Mouse (Mus musculus): ENCODE data around the gene Krt73.

Krt73 gene

DNA sequence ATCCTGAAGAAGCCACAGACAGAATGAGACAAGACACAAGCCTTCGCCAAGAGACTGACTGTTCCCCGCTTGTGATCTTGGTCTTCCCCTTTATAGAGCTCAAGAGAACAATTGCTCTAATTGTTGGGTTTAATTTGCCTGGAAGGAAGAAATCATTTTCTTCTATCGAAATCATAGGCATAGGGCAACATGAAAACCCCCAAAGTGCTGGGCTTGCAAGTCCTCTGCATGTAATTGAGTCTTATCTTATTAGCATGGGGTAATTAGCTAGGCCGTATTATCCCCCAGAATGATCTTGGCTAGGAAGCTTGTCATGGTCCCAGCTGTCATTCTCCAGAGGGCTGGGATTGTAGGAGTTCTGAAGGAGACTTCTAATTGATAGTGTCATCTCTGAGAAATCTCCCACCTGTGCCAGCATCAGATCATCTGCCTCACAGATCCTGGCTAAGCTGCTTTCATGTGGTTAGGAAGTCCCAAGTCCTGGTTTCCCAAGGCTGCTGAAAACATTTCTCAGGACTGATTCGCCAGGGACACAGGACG lies at the start of gene Krt73:
TSS of gene Krt73 (minus strand) at position 51 of the 540 bp plus-strand sequence.
- in situ Hi-C loops (cut with MboI; ENCODE audit: low sequenced_read_pairs) = no loop called here

DNA sequence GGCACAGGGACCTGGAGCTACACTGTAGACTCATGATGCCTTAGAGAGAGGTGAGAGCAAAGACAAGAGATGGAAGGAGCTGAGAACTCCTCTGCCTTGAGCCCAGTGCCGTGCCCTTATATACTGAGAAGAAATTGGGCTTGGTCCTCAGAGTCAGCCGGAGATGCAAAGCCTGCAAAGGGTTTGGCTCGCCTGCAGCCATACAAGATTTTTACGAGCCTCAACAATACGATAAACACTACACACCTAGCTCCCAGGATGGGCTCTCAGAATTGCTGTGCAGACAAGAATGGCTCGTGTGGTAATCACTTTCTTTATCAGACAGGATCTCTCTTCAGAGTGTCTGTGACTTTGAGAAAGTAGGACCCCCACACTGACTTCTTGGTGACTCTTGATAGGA lies 48.5 kb upstream of the Krt73 start, which contains the start of gene Krt1:
TSS of gene Krt1 (minus strand) at position 101 of the 400 bp plus-strand sequence.
- in situ Hi-C loops (cut with MboI; ENCODE audit: low sequenced_read_pairs) = no loop called here

DNA sequence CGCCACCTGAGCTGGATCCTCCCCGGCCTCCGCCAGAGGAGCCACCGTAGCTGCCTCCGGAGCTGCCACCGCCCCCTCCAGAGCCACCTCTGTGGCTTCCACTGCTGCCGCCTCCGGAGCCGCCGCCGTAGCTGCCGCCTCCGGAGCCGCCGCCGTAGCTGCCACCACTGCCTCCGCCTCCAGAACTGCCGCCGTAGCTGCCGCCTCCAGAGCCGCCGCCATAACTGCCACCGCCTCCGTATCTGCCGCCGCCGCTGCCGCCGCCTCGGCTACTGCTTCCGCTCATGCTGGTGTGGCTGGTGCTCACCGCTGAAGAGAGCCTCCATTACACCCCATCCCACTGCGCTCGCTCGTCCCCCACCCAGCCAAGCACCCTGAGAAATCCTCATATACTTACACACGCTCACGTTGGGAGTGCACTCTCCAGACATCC lies 43.8 kb upstream of the Krt73 start:
- in situ Hi-C loops (cut with MboI; ENCODE audit: low sequenced_read_pairs) = no loop called here

DNA sequence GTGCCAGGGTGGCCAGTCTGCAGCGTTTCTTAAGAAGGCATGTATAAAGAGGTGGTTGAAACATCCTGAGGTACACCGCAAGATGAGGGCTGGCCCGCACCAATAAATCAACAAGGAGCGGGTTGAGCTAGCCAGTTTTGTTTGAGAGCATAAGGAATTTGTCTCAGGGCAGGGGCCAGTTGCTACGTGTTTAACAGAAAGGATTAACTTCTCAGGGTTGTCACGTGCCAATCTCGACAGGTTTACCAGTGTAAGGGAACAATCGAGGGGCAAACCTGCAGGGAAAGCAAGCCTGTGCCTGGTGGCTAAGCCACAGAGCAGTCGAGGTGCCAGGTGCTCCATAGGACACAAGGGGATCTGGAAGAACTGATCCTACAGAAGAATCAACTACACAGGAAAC lies 41.0 kb upstream of the Krt73 start:
- in situ Hi-C loops (cut with MboI; ENCODE audit: low sequenced_read_pairs) = no loop called here

DNA sequence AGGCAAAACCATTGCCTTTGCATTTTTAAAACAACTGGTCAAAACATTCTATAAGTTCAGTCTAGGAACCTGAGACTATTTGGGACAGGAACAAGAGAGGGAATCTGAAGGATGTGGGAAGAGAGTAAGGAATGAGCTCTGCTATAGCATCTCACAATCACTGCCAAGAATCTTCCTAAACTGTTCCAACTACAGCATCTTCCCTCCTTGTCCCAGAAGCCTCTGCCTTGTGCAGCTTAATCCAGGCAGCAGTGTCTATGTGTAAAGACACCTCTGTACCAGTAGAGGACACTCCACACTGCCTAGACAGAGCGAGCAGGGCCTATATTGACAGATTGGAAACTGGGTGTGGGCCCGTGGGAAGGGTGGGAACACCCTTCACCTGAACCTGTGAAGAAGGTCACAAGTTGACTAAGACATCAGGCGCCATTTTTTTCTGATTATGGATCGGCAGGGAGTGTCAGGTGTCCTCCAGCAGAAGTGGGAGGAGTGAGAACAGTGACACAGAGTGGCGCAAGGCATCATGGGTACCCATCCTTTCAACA lies 32.7 kb upstream of the Krt73 start:
- in situ Hi-C loops (cut with MboI; ENCODE audit: low sequenced_read_pairs) = no loop called here

DNA sequence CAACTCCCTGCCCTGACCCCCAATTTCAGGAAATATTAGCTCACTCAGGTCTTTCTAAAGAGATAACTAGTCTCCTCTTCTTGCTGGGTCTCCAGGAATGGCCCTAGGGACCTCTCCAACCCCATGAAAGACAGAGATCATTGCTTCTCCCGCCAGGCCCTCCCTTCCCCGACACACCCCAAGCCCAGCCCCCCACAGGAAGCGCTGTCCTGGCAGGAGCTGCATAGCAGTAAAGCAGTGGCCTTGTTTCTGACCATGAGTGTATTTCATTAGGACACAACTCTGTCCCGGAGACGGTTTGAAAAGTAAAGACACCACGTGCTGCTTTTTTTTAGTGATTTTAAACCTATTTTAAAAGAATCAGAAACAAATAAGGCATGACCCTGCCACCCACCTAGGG lies 31.0 kb upstream of the Krt73 start:
- in situ Hi-C loops (cut with MboI; ENCODE audit: low sequenced_read_pairs) = no loop called here

DNA sequence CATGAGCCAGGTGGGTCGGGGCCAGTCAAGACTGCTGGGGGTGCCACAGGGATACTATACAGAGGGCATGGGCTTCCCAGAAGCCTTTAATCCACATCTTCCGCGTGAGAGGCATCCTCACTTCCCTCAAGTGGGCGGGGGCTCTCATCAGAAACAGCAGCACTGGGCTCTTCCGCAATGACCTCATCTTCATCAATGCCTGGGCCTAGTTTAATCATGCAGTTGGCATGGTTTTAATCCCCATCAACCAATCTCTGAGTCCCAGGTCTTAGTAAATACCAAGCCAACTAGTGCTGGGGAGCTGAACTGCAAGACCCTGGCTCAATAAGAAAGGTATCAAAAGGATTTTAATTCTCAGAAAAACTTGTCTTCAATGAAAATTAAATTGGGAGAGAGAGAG lies 27.3 kb upstream of the Krt73 start:
- in situ Hi-C loops (cut with MboI; ENCODE audit: low sequenced_read_pairs) = no loop called here

DNA sequence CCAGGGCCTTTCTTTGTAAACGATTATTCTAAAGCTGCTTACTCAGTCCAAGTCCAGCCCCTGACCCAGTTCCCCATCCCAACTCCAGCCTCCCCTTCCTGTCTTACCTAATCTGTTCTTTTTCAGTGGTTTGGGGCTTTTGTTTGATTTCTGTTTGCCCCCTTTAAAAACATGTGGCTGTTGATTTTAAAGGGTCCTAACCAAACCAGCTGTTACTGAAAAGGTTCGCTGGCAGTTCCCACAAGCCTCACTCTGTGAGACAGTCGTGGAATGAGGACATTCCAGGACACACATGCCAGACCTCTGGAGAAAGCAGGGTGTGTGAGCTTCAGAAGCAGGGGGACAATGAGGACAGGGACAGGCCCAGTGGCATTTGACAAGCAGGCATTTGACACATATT lies 19.6 kb upstream of the Krt73 start:
- in situ Hi-C loops (cut with MboI; ENCODE audit: low sequenced_read_pairs) = no loop called here

DNA sequence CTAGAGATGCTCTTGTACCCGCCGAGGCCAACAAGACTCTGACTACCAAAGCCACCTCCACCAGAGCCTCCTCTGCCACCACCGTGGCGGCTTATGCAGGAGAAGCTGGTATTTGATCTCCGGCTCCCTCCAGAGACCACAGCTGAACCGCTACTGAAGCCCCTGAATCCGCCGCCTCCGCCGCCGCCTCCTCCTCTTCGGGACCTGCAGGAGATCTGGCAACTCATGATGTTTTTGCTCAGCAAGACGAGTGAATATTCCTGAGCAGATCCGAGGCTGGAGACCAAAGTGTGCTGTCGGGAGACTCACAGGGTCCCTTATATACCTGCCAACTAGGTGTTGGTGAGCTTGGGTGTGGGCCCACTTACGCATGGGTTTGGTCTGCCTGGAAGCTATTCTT lies 15.7 kb upstream of the Krt73 start, which contains the start of gene Krt2:
TSS of gene Krt2 (minus strand) at position 295 of the 400 bp plus-strand sequence.
- in situ Hi-C loops (cut with MboI; ENCODE audit: low sequenced_read_pairs) = no loop called here

DNA sequence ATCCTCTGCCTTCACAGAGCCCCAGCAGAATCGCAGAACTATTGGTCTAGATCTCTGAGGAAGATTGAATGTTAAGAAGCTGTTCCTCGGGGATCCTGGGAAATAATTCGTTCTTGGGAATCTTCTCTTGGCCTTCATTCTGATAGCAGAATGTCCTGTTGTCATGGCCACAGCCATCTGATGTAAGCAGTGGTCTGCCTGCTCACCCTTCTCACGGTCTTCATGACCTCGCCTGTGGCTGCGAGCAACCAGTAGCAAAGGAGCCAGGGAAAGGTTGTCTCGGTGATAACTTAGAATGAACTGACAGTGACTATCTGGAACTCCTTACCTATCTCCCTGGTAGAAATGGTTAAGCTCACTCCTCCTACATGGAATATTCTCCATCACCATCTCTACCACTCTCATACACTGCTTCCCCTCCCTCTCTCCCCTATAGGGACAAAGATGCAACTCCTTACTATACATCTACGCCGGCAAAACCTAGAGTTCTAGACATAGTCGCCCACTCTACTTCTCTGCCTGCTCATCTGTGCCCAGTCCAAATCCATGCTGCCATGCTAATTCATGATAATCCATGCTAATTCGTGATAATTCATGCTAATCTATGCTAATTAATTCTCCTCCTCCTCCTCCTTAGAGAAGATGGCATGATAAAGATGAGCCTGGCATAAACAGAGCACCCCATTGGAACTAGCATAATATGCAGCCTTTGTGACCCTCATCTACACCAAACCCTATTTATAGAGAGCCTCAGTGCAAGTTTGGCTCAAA lies 1.1 kb upstream of the Krt73 start:
- in situ Hi-C loops (cut with MboI; ENCODE audit: low sequenced_read_pairs) = no loop called here

DNA sequence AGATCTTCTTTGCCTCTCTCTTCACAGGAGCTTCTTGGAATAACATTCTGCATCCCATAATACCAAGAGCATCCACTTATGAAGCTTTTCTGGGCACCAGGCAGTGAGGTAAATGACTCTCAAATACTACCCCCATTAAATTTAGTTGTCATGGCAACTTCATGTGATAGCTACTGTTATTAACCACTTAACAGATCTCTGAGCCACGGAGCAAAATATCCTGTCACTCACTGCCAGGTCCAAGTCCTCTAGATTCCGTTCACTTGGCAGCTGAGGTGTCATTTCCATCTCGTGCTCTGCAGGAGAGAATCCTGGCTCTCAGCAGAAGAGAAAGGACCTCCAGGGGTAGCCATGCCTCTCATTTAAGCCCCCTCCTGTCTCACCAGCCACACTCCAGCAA lies 11.3 kb downstream of the Krt73 start:
- in situ Hi-C loops (cut with MboI; ENCODE audit: low sequenced_read_pairs) = no loop called here

DNA sequence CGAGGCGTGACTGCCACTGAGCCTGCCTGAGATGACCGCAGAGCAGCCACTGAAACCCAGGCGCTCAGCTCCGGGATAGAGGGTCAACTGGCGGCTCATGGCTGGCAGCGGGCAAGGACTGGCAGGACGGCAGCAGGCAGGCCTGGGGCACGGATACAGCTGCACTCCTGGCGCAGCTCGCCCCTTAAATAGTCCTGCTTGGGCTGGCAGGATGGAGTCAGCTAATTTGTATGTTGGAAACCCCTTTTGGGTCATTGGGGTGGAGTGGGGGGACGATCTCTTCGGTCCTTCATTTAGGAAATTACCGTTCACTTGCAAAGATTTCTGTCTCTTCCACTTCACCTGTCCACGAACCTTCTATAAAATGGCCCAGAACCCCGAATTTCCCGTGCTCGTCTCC lies 15.8 kb downstream of the Krt73 start, which contains the start of gene Krt72:
TSS of gene Krt72 (minus strand) at position 101 of the 400 bp plus-strand sequence.
- in situ Hi-C loops (cut with MboI; ENCODE audit: low sequenced_read_pairs) = no loop called here

DNA sequence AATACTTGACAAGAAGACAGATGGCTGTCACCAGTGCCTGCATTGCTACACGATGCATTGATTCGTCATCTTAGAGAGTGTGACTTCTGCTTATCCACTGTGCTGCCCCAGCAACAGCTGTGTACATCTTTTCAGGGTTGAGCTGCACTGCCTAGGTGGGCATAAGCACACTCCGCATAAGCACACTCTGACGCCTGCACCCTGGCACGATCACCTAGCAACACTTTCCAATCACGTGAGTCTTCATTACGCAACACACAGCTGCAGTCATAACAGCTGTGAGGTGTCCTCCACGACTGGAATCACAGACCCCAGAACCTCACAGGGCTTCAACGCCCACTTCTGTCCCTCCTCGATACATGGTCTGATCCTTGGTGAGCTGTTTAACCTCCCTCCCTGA lies 28.7 kb downstream of the Krt73 start:
- in situ Hi-C loops (cut with MboI; ENCODE audit: low sequenced_read_pairs) = loop anchor here (5.0 to 25.0 kb wide), 3 partner anchors 209 to 436 kb away; no protein-coding TSS in a partner anchor

DNA sequence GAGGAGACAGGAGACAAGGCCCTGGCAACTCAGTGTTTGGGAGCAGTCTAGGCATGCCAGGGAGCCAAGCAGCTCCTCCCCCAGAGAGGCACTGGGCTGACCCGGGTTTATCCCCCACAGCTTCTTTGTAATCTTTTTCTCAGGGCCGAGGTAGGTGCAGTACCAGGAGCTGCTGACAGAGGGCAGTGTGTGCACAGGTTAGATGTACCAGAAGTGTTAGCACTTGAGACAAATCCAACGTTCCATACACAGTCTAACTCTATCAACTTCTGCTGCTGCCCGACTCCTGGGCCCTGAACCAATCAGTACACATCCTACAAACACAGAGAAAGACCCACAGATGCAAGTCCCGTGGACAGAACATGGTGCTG lies 29.4 kb downstream of the Krt73 start:
- in situ Hi-C loops (cut with MboI; ENCODE audit: low sequenced_read_pairs) = loop anchor here (5.0 to 25.0 kb wide), 3 partner anchors 210 to 435 kb away; no protein-coding TSS in a partner anchor

DNA sequence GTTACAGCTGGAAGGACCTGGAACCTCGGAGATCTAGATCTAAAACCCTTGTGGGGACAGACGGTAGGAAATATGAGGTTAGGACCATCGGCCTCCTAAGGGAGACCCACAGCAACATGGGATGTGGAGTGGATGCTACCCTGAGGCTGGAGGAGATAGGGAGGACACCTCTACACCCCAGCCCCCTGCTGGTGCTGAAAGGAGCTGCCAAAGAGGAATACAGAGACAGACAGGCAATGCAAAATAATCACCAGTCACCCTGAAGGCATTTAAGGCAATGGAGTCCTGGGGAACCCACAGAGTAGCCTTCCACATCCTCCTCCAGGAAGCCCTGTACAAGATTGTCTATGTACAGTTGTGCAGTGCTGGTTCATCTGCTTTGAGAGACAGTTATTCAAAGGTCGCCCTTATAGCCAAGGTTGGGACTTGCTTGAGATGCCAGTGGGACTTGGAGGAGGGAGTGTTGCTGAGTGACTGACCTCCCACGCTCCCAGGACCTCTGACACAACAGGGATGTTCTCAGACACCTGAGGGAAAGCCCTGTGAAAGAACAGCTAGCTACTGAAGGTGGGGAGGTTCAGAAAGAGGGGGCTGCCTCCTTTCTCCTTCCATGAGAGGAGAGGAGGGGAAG lies 30.0 kb downstream of the Krt73 start:
- in situ Hi-C loops (cut with MboI; ENCODE audit: low sequenced_read_pairs) = loop anchor here (5.0 to 25.0 kb wide), 3 partner anchors 210 to 435 kb away; no protein-coding TSS in a partner anchor

DNA sequence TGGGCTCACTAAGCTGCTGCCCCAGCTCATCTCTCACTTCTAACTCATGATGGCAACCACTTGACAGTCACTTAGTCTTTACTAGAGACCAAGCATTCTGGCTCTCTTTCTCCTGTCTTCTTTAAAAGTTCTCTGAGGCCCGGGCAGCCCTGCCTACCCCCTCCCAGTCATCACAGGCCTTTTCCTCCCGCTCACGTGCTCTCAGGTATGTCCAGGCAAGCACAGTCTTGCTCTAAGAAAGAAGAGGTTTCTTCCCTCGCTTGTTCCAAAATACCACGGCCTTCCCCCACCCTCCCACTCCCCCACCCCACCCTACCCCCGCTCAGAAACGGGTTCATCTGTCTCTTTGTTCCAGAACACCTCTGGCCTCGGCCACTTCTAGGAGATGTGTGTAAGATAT lies 31.9 kb downstream of the Krt73 start:
- in situ Hi-C loops (cut with MboI; ENCODE audit: low sequenced_read_pairs) = loop anchor here (5.0 to 25.0 kb wide), 3 partner anchors 212 to 433 kb away; no protein-coding TSS in a partner anchor

All from CH12F3 (cell line).